Mouse (Mus musculus): Measurements from ENCODE around the gene Miga2.

The Miga2 gene

DNA sequence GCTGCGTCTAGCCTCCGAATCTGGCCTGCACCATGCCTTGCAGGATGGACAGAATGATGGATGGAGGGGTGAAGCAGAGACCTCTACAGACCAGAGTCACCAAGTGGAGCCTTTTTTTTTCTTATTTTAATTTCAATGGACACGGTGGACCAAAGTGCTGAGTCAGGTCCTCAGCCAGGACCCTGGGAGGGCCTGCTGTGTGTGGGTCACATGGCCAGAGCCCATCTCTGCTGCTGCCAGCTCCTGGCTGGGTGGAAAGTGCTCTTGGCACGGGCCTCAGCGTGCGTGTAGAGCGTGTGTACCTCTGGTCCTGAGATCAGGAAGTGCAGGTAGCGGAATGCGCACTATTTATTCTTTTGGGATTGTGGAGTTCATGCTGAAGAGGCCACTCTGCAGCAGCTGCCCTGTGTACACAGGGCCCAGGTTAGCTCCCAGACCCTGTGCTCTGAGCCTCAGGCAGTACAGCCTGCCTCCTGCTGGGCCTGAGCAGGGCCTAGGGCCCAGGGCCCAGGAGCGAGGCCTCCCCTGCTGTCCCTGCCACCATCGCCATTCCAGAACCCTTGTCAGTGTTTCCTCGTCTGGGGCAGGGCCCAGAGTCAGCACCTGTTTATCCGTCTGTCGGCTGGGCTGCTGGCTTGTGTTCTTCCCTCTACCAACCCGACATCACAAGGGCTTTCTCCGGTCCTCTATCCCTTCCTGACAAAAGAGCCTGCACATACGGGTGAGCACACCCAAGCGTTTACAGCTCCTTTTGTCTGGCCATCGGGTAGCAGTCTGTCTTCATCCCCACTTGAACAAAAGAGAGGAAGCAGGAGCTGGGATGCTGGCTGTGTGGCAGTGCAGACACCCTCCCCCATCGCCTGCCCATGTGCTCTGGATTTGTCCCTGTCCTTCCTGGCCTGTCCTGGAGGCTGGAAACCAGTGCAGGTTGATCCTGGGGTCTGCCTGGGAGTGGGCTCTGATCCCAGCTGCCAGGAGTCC is 35.4 kb downstream of the Miga2 start:
- DNase-seq: peak; percentile 93

DNA sequence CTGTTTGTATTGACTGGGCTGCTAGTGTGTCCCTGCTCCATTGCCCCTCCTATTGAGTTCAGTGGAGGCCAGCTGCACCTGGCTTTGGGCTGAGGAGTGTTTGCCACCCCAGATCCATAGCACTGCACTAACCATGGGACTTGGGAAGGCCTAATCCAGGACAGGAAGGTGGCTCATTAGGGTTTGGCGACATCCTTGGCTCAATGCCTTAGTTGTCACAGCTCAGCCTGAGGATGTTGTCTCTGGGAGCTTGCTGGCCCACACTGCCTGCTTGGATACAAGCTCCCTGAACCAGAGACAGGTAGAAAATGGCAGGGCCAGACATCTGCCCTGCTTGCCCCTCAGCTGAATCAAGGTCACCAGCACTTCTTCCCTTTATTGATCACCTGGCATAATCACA is 37.5 kb downstream of the Miga2 start:
- peak; percentile 63 for DNase-seq

DNA sequence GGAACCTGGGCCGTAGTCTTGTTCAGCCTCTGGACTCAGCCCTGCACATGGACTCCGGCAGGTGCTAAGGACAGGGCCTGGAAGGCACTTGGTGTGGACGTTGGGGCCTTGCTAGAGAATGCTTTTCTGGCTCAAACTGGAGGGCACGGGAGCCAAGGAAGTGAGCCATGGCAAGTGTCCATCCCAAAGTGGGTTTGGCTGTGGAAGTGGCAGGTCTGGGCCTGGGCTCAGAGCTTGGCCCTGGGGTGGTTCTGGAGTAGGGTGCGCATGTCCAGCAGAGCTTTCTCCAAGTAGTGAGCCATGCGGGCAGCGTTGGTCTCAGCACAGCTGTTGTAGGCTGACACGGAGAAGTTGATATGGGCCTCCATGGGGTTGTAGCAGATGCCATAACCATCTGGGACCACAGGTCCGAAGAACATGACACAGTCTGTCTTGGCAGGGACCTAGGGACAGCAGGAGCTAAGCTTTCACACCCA is 38.4 kb downstream of the Miga2 start:
- peak; percentile 79 for DNase-seq

DNA sequence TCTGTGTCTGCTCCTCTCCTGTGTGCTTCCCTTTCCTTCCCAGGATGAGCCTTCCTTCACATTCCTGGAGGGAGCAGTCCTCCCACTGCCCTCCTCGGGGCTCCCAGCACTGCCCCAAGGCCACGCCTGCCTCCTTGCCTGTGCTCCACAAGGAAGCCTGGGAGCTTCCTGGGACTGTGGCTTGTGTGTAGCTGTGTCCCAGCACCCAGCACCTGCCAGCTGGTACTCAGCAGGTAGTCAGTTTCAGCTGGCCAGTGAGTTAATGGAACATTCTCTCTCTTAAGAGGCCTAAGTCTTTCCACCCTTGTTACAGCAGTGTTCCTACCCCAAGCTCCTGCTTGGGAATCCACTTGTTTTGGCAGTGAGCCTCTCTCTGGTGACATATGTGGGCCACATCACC is 38.8 kb downstream of the Miga2 start:
- DNase-seq: peak; percentile 65

DNA sequence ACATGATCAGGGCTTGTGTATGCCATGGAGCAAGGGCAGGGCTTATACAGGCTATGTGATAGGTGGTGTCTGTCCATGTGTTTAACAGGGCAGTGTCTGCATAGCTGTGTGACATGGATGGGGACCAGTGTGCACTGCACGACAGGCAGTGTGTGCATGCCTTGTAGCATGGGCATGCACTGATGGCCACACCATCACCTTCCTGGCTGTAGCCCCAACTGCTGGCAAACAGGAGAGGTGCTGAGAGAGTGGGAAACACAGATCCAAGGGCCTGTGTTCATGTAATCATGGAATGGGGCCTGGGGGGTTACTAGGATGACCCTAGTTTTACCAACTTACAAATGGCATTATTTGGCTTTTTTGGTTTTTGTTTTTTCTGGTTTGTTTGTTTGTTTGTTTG is 39.8 kb downstream of the Miga2 start:
- DNase-seq: peak; percentile 53

DNA sequence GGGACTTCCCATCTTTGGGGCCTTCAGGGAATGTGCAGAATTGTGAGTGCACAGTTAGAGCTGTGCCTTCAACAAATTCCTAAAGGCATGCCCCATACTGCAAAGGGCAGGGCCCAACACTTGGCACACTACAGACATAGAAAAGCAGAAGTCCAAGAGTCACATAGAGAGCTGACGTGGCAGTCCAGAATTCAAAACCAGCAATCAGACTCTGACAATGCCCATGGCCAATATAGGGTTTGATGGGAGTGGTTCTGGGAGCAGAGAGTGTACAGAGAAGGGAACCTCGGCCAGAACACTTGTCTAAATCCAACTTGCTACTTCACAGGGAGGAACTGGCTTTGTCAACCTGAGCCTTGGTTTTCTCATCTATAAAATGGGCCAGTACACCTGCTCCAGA is 43.2 kb downstream of the Miga2 start:
- no peak for DNase-seq

DNA sequence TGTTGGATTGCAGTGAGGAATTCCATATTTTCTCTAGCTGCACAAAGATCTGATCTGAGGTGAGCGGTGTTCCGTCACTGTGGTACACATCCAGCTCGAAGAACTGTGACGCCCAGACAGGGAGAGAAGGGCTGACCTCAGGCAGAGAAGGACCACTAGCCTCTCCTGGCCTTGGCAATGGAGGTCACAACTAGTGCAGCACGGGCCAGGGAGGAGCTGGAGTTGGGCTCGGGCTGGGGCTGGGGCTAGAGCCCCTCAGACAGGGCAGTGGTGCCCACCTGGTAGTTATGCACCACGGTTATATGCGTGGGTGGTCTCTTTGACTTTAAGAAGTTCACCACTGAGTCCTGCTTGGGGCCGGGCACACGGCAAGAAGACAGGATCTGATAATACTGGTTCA is 43.7 kb downstream of the Miga2 start:
- DNase-seq: no peak

DNA sequence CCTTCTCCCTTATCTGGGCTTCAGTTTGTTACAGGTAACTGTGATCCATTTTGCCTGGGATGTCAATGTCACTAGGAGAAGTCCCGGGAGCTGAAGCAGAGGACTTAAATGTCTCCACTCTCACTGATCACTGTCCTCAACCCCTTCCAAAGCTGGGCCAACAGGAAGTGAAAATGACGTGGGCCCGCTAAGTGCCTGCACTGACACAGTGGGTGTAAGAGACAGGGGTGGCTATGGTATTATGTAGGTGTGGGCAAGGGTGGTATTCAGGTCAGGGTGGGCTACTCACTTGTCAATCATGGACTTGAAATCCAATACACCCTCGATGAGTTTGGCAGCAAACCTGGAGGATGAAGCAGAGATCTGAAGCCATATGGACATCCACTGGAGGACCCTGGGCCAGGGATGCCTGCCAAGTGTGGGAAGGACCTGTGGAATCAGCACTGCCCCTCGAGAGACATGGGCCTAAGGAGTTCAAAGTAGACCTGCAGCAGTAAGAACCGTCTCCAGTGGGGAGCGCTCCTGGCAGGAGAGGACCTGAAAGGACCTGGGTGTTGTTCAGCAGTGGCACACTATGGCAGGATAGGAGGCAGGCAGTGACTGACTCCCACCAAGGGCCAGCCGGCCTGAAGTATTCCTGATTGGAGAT is 44.5 kb downstream of the Miga2 start:
- no peak for DNase-seq

DNA sequence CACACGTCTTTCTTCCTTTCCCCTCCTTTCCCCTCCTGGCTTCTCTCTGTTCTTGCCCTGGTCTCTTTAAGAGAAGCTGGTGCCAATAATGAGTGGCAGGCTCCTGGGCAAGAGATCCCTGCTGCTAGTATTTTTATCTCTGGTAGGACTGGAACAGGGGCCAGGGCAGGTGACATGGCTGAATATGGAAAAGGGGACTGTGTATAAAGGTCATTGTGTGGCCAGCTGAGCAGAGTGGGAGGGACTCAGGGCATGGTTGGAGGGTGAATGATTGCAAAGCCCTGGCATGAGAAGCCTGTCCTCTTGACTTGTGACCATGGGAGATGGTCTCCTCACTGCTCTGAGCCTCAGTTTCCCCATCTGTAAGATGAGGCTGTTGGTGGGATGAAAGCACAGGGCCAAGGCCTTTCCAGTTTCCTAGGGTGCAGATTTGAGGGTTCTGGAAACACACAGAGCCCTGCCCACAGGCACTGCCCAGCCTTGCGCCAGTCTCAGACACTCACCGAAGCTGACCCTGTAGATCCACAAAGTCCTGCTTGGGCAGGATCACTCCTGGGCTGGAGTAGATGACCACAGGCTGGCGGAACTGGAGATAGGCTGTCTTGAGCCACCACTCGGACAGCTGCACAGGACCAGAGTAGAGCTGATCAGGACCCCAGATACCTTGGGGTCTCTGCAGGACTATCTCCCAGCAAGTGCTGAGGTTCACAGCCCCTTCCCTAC is 45.6 kb downstream of the Miga2 start:
- DNase-seq: no peak

DNA sequence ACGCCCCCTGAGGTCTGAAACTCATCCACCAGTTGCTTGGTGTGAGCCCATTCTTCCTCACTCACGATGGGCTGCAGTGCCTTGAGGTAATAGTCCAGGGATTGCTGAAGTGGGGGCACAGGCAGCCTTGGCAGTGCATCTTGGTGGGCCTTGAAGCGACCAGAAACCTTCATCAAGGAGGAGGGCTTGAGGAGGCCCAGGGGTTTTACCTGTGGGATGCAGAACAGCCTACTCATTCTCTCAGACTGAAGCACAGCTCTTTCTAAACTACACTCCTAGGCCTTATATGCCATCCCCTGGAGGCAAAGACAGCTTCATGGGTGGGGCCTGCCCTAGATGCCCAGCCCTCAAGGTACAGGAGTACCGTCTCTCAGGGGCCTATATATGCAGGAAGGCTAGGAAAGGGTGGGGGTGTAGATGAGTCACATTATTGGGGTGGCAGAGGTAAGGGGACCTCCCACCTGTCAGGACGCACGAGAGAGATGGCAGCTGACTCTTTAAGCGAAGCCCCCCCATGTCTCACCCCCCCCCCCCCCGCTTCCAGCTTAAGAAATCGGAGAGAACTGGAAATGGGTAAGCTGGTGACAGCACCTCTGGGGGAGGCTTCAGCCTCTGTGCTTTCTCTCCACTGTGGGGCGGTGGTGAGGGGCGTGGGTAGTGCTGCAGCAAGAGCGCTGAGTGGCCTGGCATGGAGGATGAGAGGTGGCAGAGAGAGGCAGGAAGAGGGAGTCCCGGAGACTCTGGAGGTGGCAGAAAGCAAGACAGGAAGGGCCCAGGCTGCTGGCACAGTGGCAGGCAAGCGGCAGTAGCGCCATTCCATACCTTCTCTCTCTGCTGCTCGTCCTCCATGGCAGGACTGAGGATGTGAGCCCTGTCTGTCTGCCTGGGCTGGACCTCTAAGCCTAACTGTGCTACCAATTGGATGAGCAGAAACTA is 49.3 kb downstream of the Miga2 start:
- peak; percentile 73 for DNase-seq

DNA sequence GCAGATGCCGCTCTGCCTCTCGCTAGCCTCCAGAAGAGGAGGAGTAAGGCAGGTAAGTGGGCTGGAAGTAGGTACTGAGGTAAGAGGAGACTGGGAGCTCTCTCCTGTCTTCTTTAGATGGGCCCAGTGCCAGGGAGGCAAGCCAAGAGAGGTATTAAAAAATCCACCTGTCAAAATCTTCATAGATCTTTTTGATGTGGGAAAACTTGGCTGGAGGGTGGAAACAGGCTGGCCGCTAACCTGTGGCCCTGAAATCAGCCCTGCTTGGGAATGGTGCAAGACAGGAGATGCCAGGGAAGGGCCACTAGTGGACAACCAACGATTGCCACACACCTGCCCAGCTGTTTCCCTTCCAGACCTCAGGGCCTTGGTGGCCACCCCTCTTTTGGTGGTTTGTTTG is 50.1 kb downstream of the Miga2 start:
- DNase-seq: peak; percentile 79

DNA sequence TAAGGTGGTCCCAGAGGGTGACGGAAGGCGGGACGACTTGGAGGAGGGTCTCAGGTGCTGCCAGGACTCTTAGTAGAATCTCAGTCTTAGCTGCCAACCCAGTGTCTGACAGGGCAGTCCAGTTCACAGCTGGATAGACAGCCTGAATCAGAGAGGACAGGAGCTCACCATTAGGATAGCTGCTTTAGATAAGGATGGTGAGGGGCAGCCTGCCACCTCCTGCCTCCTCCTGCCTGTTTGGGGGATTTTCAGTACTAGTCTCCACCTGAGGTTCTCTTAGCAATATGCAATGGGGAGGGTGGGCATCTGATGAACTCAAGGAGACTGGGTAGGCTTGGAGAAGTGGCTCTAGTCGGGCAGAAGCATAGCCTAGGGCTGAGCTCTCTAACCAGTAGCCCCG is 50.6 kb downstream of the Miga2 start:
- DNase-seq: peak; percentile 70

DNA sequence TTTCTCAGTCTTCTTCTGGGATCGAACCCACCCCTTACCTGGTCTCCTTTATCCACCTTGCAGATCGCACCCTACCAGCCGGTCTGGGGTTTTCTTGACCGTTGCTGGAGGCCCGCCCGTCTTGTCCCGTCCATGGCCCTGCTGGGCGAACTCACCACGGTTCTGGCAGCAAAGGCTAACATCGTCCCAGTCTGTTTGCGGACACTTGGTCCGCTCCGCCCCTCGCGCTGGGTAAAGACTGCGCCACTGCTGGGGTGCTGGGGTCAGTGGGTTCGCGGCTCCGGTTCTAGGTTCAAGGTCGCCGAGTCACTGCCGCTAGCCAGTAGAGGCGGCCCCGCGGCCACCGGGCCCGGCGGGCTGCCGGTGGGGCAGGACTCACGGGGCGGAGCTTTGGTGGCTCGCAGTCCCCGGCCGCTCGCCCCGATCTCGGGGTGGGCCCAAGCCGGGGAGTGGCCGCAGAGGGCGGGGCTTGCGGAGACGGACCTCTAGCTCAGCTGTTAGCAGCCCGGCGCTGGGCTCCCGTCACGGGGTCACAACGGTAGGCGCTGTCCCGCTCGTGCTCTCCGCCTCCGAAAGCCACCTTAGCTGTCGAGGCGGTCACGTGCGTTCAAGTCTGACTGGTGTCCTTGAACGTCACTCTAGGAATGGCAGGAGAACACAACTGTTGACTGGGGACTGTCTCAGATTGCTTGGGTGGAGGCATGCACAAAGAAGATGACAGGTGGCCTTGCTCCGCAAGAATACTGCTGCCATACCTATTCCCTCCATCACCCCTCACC is 51.3 kb downstream of the Miga2 start, which contains the start of gene Crat:
Crat (minus strand) TSS at position 657 of the 779 bp plus-strand sequence.
- peak; percentile 97 for DNase-seq

DNA sequence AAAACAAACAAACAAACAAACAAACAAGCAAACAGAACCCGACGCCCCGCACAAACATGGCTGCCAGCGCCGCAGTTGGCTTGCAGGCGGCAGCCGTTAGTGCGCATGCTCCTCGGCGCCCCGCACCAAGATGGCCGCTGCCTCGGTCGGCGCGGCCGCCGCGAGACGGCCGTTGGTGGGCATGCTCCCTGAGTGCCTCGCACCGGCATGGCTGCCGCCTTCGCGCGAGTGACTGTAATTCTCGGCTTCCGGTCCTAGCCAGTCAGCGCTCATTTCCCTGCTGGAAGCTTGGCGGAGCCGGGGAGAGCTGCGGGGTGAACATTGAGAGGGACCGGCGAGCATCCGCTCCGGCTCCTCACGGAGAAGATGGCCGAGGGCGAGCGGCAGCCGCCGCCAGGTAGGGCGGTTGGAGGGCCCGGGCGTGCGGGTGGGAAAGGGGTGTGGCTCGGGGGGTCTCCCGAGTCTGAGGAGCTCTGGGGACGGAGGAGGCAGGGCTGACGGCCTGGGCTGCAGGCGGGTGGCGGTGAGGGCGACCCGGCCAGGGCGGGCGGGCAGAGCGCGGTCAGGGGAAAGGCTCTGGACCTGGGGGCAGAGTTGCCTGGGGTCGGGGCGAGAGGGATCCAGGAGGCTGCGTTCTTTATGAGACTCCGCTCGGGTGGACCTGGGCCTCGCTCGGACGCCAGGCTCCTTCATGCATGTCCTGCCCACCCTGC is 52.1 kb downstream of the Miga2 start, which contains the start of gene Ptpa:
Ptpa (plus strand) TSS at position 104 of the 713 bp plus-strand sequence.
- peak; percentile 93 for DNase-seq

DNA sequence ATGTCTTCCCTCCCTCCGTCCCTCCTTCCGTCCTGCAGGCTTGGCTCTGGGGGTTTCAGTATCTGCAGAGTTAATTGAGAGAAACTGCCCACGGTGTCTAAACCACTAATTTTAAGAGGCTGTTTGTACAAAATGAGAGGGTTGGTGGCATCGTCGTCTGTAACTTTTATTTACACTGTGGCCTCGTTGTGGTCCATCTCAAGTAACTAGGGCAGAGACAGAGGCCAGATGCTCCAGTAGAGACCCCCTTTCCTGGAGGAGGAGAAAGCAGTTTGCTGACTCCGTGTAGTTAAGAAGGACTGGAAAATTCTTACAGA is 52.6 kb downstream of the Miga2 start:
- DNase-seq: no peak

DNA sequence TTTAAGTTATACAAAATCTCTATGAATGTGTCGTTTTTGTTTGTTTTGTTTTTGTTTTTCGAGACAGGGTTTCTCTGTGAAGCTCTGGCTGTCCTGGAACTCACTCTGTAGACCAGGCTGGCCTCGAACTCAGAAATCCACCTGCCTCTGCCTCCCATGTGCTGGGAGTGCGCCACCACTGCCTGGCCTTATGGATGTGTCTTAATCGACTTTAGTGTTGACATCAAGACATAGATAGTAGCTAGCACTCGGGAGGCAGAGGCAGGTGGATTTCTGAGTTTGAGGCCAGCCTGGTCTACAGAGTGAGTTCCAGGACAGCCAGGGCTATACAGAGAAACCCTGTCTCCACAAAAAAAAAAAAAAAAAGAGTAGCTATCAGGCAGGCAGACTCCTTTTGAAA is 53.1 kb downstream of the Miga2 start:
- peak; percentile 45 for DNase-seq

DNA sequence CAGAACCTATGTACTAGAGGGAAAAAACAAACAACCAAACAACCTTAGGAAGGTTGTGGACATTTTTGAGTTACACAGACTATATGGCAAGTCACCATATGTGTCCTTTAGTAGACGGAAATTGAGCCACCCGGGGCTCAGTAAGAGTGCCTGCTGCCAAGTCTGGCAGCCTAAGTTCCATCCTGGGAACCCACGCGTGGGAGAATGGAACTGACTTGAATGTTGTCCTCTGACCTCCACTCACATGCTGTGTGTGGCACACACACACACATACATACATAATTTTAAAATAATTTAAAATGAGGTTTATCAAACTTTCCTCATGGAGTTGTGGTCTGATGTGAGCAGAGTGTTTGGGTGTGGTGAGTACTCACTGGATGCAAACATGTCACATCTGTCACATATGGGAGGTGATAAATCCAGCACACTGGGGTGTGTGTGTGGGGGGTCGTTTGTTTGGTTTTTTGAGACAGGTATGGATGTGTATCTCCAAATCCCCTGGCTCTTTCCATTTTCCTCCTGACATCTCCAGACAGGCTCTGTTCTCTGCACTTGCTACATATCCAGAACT is 53.6 kb downstream of the Miga2 start:
- peak; percentile 45 for DNase-seq

DNA sequence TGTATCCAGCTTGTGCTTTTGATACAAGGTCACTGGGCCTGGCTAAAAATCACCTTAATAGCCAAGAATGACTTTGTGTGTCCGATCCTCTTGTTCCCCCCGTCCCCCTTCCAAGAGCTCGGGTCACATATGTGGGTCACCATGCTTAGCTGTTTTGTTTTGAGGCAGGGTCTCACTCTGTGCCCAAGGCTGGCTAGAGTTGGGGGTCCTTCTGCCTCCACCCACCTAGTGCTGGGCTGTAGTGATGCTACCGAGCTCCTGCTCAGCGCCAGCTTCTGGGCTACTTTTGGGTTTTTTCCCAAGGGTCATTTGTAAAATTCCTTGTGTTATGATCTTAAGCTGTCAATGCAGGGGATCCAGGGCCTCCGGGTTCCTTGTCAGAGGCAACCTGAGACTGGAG is 54.2 kb downstream of the Miga2 start:
- peak; percentile 50 for DNase-seq

DNA sequence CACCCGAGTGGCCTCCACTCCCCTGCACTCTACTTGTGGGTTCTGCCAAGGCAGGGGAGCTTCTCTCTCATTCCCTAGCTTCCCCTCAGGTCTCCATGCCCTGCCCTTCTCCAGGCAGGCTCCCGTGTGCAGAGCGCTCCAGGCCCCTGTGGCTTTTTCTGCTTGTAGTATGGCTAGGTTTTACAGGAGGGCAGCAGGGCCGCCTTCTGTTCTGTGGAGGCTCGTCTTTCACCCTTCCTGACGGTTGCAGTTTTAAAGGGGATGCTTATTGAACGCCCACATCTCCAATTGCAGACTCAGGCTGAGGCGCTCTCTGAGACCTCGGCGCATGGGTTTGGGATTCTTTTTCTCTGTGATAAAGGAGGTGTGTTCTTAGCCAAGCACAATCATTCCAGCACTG is 55.1 kb downstream of the Miga2 start:
- peak; percentile 47 for DNase-seq

DNA sequence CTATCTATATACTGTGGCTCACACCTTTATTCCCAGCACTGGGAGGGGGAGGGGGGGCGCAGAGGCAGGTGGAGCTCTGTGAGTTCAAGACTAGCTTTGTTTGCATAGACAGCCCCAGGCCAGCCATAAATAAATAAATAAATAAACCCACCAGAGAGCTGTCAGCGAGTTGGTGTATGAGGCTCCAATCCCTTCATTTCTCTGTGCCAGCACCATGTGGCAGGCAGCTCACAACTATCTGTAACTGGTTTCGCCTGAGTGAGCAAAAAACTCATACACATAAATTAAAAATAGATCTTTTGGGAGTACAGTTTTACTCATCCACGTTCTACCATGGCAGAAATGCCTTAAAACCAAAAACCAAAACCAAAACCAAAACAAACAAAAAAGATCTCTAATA is 57.4 kb downstream of the Miga2 start:
- no peak for DNase-seq

Measured in cerebellum, adult 9-11 months (tissue).